Mouse (Mus musculus): ENCODE results near the gene Aaed1.

GRCm38 (mm10) chr13:64286321-64286720 lies 26.2 kb downstream of the Aaed1 start:
- TF ChIP-seq CTCF (IDR thresholded peaks at IDR 0.05; ENCODE audit: extremely low read depth, insufficient read depth, insufficient read length, insufficient replicate concordance) (no peak), POLR2A (IDR thresholded peaks at IDR 0.05; ENCODE audit: low read depth, low read length) (no peak)

Data from spleen, adult 2 months (tissue).